Mouse (Mus musculus): ENCODE results near the gene Hist1h3f. TPM values are rescaled to one million over a fixed set of nuclear protein-coding genes. Genes with fewer than 3 reads are reported as not detected.
"Not testable (repeated sequence)": the region's sequence is repeated elsewhere in the genome, so short reads cannot be mapped to it uniquely, and the experiment has no call there.

Hist1h3f gene
- polyA plus RNA-seq, 1 experiment from 2014 or later = not detected

DNA sequence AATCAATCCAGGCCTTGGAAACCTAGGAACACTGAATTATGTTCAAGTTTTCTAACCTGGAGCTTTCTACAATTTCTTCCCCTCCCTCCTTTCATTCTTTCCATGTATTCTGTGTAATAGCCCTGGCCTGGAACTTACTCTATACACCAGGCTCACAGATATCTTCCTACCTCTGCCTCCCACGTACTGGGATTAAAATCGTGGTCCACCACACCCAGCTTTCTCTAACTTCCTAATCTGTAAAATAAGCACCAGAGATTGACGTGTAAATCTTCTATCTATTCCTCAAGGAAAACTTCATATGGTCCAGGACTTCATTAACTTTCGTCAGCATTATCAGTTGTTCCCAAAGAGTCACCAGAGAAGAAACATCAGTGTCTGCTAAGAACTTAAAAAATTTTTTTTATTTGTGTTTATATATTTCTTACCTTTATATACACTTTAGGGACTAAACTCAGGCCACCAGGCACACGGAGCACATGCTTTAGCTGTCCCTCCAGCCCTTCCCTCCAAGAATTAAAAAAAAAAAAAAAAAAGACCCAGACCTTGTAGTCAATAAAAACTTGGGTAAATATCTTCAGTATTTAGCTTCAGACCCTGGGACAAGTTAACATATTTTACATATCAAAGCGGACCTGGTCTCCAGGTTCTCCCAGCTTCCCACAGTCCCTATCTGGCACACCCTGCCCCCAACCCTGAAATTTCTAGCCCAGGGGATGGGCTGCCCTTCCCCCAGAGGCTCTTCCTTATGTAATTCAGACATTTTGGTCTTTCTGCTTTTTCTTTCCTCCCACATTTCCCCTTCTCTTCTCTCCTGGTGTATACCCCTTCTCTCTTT is 38.6 kb downstream of the Hist1h3f start:
- Histone ChIP-seq H3K9me3 (replicated peaks) (no peaks in the 10 kb centered on the region), H3K9ac (replicated peaks) (peak overlapping the region; percentile 49), H3K4me1 (peaks cover 31% of the 10 kb centered on the region), H3K36me3 (no peaks in the 10 kb centered on the region), H3K27ac (replicated peaks) (peak overlapping the region; percentile 81), H3K4me3 (replicated peaks) (peak overlapping the region; percentile 50), H3K27me3 (replicated peaks) (no peaks in the 10 kb centered on the region), H3K4me2 (peak overlapping the region; percentile 73)
- 6% methylated on average over 6 of the region's 6 CpGs for WGBS
- ATAC-seq (ENCODE audit: low FRiP score) = no peak

DNA sequence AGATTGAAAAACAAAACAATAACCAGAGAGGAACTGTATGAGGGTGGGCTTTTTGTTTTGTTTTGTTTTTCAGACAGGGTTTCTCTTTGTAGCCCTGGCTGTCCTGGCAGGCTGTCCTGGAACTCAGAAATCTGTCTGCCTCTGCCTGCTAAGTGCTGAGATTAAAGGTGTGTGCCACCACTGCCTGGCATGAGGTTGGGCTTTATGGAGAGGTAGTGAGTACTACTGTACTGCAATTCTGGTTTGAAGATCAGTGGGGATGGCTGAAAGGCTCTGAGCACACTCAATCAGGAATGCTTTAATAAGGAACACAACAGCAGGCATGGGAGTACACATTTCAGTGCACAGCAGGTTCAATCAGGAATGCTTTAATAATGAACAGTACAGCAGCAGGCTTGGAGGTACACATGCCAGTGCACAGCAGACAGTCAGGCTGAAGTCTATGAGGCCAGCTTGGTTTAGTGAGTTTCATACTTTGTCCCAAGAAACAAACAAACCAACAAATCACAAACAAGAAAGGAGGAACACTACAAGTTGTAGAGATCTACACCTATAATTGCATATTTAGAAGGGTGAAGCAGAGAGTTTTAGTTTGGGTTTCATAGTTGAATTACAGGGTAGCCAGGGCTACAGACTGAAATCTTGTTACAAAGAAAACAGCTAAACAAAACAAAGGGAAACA is 39.7 kb downstream of the Hist1h3f start:
- no peak overlapping the region for H3K27ac ChIP-seq (replicated peaks)
- no peak overlapping the region for H3K4me2 ChIP-seq

DNA sequence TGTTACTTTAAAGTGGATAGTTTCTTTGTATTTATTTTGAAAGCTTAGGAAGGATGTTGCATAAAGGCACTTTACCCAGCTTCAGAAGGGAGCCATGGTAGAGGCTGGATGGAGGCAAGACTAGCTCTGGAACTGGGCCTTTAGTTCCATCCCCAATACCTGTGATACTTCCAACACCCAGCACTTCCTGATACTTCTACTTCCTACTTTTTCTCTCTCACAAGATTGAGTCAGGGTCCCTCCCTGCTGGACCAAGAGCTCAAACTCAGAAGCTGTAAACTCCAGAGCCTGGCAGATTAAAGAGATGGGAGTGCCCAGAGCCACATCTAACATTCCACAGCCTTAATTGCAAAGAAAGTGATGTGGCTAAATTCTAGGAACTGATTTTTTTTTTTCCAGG is 40.5 kb downstream of the Hist1h3f start:
- Histone ChIP-seq H3K4me2 (peak overlapping the region; percentile 87), H3K9ac (replicated peaks) (peak overlapping the region; percentile 61), H3K4me3 (replicated peaks) (peak overlapping the region; percentile 47), H3K27ac (replicated peaks) (peak overlapping the region; percentile 90), H3K4me1 (peaks cover 31% of the 10 kb centered on the region), H3K36me3 (no peaks in the 10 kb centered on the region), H3K9me3 (replicated peaks) (no peaks in the 10 kb centered on the region), H3K27me3 (replicated peaks) (no peaks in the 10 kb centered on the region)
- ATAC-seq (ENCODE audit: low FRiP score) = no peak

More for the DNA sequence above, 39.7 kb downstream of the Hist1h3f start:
- peaks cover 31% of the 10 kb centered on the region for H3K4me1 ChIP-seq
- no peak overlapping the region for H3K4me3 ChIP-seq (replicated peaks)
- no peak for ATAC-seq (ENCODE audit: low FRiP score)
- no peaks in the 10 kb centered on the region for H3K27me3 ChIP-seq (replicated peaks)
- H3K36me3 ChIP-seq = no peaks in the 10 kb centered on the region
- no peaks in the 10 kb centered on the region for H3K9me3 ChIP-seq (replicated peaks)
- no peak overlapping the region for H3K9ac ChIP-seq (replicated peaks)

DNA sequence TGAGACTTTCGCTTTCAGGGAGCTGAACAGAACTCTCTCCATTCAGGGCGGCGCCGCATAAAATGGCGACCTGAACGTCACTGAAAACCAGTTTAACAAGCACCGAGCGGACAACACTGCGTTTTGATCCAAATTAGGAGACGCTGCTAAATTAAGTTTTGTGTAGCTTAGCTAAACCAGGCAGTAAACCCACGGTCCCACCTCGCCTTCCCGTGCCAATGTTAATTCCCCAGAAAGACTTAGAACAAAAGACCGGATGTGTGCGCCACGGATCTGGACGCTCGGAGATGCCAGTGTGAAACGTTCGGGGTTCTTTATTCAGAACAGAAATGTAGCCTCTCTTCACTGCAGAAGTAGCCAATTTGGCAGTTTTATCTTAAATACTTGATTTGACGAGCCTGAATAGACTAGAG is 41.2 kb downstream of the Hist1h3f start:
- peak overlapping the region; percentile 61 for H3K9ac ChIP-seq (replicated peaks)
- no peaks in the 10 kb centered on the region for H3K9me3 ChIP-seq (replicated peaks)
- H3K4me1 ChIP-seq = peaks cover 31% of the 10 kb centered on the region
- peak overlapping the region; percentile 87 for H3K4me2 ChIP-seq
- under 1% methylated on average over 21 of the region's 21 CpGs for WGBS
- H3K27ac ChIP-seq (replicated peaks) = peak overlapping the region; percentile 90
- H3K36me3 ChIP-seq = no peaks in the 10 kb centered on the region
- ATAC-seq (ENCODE audit: low FRiP score) = peak; percentile 23; the same call in 1 of the 2 replicates
- no peaks in the 10 kb centered on the region for H3K27me3 ChIP-seq (replicated peaks)
- peak overlapping the region; percentile 47 for H3K4me3 ChIP-seq (replicated peaks)

DNA sequence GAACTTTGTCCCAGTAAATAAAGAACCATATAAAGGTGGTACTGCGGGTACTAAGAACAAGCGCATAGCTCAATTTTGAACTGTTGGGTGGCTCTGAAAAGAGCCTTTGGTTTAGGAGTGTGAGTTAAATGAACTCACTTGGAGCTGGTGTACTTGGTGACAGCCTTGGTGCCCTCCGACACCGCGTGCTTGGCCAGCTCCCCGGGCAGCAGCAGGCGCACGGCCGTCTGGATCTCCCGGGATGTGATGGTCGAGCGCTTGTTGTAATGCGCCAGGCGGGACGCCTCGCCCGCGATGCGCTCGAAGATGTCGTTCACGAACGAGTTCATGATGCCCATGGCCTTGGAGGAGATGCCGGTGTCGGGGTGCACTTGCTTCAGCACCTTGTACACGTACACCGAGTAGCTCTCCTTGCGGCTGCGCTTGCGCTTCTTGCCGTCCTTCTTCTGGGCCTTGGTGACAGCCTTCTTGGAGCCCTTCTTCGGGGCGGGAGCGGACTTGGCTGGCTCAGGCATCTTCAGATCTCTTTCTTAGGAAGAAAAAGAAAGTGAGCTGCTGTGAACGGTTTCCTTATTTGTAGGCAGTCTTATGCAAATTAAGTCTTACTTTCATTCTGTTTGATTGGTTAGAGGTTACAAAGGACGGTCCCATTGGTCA is 41.7 kb downstream of the Hist1h3f start:
- WGBS = under 1% methylated on average over 26 of the region's 36 CpGs
- H3K27me3 ChIP-seq (replicated peaks); H3K36me3 ChIP-seq; H3K9me3 ChIP-seq (replicated peaks): not testable (repeated sequence)
- peak overlapping the region; percentile 47 for H3K4me3 ChIP-seq (replicated peaks)
- ATAC-seq (ENCODE audit: low FRiP score) = peak; percentile 92
- peak overlapping the region; percentile 61 for H3K9ac ChIP-seq (replicated peaks)
- H3K4me1 ChIP-seq = peaks cover 31% of the 10 kb centered on the region
- H3K4me2 ChIP-seq = peak overlapping the region; percentile 87
- H3K27ac ChIP-seq (replicated peaks) = peak overlapping the region; percentile 90

DNA sequence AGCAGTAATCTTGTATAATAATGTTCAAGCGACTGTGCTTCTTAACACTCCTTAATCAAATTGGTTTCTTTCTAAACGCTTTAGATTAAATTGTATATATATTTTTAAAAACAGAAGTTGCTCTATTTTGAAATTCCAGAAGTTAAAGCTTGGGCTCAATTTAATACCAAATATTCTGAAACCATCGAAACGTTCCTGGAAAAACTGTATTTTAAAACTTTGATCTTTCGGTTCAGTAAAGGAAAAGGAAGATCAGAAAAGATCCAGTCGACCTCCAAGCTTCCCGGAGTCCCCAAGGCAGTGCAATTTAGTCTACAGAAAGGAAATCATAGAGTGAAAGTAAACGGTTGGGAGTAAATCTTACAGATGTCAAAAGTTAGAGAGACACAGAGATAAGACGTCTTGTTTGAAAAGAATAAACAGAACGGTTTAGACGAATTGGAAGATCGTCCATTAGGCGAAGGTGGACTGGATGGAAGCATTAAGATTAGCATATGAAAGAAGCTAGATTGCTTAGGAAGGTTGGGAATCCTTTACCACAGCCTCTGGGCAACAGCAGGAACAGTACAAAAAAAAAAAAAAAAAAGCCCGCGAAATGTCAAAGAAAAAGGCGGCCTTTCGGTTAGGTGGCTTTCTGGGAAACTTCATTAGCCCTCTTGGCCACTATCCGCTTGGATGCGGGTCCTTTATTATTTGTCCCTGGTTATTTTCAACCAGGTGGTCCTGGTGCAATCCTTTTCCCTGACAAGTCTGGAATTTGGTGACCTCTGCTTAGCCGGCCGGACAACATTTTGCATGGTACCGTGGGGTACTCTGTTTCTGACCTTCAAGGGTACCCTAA is 42.5 kb downstream of the Hist1h3f start:
- no peak for ATAC-seq (ENCODE audit: low FRiP score)
- H3K27ac ChIP-seq (replicated peaks) = peak overlapping the region; percentile 90
- H3K4me1 ChIP-seq = peaks cover 31% of the 10 kb centered on the region
- under 1% methylated on average over 22 of the region's 22 CpGs for WGBS
- H3K9me3 ChIP-seq (replicated peaks) = no peaks in the 10 kb centered on the region
- no peaks in the 10 kb centered on the region for H3K36me3 ChIP-seq
- H3K4me3 ChIP-seq (replicated peaks) = peak overlapping the region; percentile 31
- H3K4me2 ChIP-seq = peak overlapping the region; percentile 87
- peak overlapping the region; percentile 21 for H3K9ac ChIP-seq (replicated peaks)
- no peaks in the 10 kb centered on the region for H3K27me3 ChIP-seq (replicated peaks)

DNA sequence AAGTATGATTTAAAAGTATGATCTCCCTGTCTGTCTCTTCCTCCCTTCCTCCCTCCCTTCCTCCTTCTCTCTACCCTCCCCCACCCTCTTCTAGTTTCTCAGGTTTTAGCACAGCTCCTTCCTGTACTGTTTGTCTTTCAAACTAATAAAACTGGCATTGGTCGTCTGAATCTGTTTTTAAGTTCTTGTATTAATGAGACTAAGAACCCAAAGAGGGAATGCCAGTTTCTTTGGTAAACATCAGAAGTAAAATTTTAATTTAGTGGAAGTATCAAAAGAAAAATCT is 43.0 kb downstream of the Hist1h3f start:
- no peaks in the 10 kb centered on the region for H3K9me3 ChIP-seq (replicated peaks)
- H3K4me2 ChIP-seq = peak overlapping the region; percentile 87
- WGBS = 3% methylated on average over 1 of the region's 1 CpGs
- no peak for ATAC-seq (ENCODE audit: low FRiP score)
- H3K36me3 ChIP-seq = no peaks in the 10 kb centered on the region
- peak overlapping the region; percentile 31 for H3K4me3 ChIP-seq (replicated peaks)
- H3K27ac ChIP-seq (replicated peaks) = peak overlapping the region; percentile 74
- H3K27me3 ChIP-seq (replicated peaks) = no peaks in the 10 kb centered on the region
- H3K9ac ChIP-seq (replicated peaks) = peak overlapping the region; percentile 21; the same call in 1 of the 2 replicates
- peaks cover 28% of the 10 kb centered on the region for H3K4me1 ChIP-seq

DNA sequence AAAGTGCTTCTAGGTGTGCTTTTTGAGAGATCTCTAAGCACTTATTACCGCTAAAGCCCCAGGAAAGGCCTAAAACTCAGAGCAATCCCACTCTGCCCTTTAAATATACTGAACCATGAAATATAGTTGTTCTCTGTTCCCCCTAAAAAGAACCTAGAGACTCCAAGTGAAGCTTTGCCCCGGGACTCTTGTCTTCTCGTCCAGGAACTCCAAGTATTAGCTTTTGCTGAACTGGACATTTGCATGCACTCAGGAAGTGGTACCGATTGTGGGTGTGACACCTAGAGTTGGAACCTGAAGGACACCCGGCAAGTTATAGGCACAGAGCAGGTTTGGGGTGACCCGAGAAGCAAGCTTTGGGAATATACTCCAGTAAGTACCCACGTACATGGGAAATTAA is 47.4 kb downstream of the Hist1h3f start:
- no peaks in the 10 kb centered on the region for H3K27me3 ChIP-seq (replicated peaks)
- peaks cover 7% of the 10 kb centered on the region for H3K4me1 ChIP-seq
- no peaks in the 10 kb centered on the region for H3K9me3 ChIP-seq (replicated peaks)
- no peak overlapping the region for H3K4me2 ChIP-seq
- no peak for ATAC-seq (ENCODE audit: low FRiP score)
- H3K4me3 ChIP-seq (replicated peaks) = no peak overlapping the region
- 97% methylated on average over 7 of the region's 7 CpGs for WGBS
- no peak overlapping the region for H3K9ac ChIP-seq (replicated peaks)
- H3K27ac ChIP-seq (replicated peaks) = no peak overlapping the region
- H3K36me3 ChIP-seq = no peaks in the 10 kb centered on the region

DNA sequence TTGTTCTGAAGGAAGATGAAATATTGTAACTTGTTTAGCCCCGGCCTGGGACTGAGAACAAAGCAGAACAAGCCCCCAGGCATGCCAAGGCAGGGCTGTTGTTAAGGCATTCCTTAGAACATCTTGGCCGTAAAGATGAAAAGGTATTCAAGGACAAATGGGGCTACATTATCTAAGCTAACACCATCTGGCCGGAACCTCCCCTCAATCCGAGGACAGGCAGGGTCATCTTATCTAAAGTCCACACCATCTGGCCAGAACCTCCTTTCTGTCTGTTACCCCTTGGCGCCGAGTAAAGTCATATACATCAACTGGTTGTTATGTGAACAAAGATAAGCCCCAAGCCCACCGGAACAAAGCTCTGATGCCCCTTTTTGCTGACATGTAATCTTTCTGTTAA is 48.0 kb downstream of the Hist1h3f start:
- not testable (repeated sequence) for ATAC-seq (ENCODE audit: low FRiP score); H3K4me2 ChIP-seq; H3K27me3 ChIP-seq (replicated peaks); H3K9ac ChIP-seq (replicated peaks); H3K4me3 ChIP-seq (replicated peaks); H3K36me3 ChIP-seq; H3K4me1 ChIP-seq; H3K9me3 ChIP-seq (replicated peaks); H3K27ac ChIP-seq (replicated peaks)
- WGBS = 85% methylated on average over 7 of the region's 7 CpGs

DNA sequence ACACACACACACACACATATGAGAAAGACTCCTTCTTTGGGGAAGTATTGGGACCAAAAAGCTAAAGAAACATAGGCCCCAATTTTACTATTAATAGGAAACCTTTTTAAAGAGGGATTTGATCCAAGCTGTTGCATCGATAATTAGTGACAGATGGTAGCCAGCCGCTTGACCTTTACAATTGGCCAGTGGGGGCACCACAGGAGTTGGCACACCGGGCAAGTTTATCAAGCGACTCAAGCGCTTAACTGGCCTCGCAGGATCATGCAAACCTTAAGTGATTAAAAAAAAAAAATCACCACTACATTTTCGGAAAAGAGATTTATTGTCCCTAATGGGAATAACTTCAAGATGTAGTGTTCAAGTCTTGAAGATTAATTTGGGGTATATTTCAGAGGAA is 48.8 kb downstream of the Hist1h3f start:
- ATAC-seq (ENCODE audit: low FRiP score) = no peak
- H3K9ac ChIP-seq (replicated peaks) = no peak overlapping the region
- H3K4me2 ChIP-seq = no peak overlapping the region
- H3K27ac ChIP-seq (replicated peaks) = no peak overlapping the region
- 92% methylated on average over 7 of the region's 7 CpGs for WGBS
- no peaks in the 10 kb centered on the region for H3K4me1 ChIP-seq
- H3K9me3 ChIP-seq (replicated peaks) = no peaks in the 10 kb centered on the region
- H3K27me3 ChIP-seq (replicated peaks) = no peaks in the 10 kb centered on the region
- H3K4me3 ChIP-seq (replicated peaks) = no peak overlapping the region
- H3K36me3 ChIP-seq = no peaks in the 10 kb centered on the region

DNA sequence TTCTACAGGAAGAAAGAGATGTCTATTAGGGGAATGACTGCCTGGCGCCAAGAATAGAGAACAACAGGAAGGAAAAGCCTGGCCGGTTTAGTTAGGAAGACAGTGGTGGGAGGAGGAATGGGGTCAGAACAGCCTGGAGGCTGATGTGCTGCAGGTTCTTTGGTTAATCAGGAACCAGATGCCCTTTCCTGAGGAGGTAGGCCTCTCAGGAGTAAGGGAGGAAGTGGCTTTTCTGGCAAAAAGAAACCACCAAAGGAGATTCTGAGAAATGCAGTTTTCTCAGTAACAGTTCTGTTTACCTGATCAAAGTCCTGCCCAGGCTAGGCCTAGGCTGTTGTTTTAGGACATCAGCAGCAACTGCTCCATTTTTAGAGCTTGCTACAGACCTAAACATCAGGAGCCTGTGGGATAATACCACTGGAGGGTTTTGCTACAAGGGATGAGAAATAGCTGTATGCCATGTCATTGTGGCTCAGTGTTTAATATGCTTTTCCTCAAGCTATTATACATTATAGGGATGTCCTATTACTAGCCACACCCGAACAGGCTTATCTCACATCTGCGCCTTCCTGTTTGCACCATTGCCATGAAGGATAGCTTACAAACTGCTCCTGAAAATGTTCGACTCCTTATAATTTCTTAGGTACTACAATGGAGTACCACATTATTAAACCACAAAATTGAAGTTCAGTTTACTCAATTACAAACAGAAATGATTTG is 49.4 kb downstream of the Hist1h3f start:
- H3K4me3 ChIP-seq (replicated peaks) = no peak overlapping the region
- H3K9ac ChIP-seq (replicated peaks) = no peak overlapping the region
- H3K4me2 ChIP-seq = no peak overlapping the region
- 90% methylated on average over 5 of the region's 5 CpGs for WGBS
- no peaks in the 10 kb centered on the region for H3K27me3 ChIP-seq (replicated peaks)
- no peaks in the 10 kb centered on the region for H3K4me1 ChIP-seq
- no peaks in the 10 kb centered on the region for H3K36me3 ChIP-seq
- no peak overlapping the region for H3K27ac ChIP-seq (replicated peaks)
- no peak for ATAC-seq (ENCODE audit: low FRiP score)
- no peaks in the 10 kb centered on the region for H3K9me3 ChIP-seq (replicated peaks)

Data from neural tube, embryonic 15.5 days (tissue).